Mouse (Mus musculus) MN1 (cell line): ENCODE results near the gene Rprd2.
"Not testable (repeated sequence)": the region's sequence is repeated elsewhere in the genome, so short reads cannot be mapped to it uniquely, and the experiment has no call there.

Source experiments
- DNase-seq: peaks from one replicate; pipeline ENCODE4 v3.0.0-alpha.2; 2016; ENCODE audit warnings: low spot score

Gene Rprd2

GRCm38 (mm10) chr3:95818571-95819288 is at the start of gene Rprd2:
TSS of gene Rprd2 (minus strand) at chr3:95818863.
- DNase-seq, result peak; percentile 87

- DNase-seq, result no peak
Observed at GRCm38 (mm10) chr3:95867408-95867807, 48.7 kb upstream of the Rprd2 start.

GRCm38 (mm10) chr3:95866071-95866470 is 47.4 kb upstream of the Rprd2 start:
- no peak for DNase-seq

GRCm38 (mm10) chr3:95865571-95865970 is 46.9 kb upstream of the Rprd2 start:
- DNase-seq, result no peak

GRCm38 (mm10) chr3:95865050-95865449 is 46.4 kb upstream of the Rprd2 start:
- no peak for DNase-seq

GRCm38 (mm10) chr3:95863578-95863977 is 44.9 kb upstream of the Rprd2 start:
- DNase-seq, result no peak

- DNase-seq, result peak; percentile 82
Observed at GRCm38 (mm10) chr3:95861796-95862195, 43.1 kb upstream of the Rprd2 start.

GRCm38 (mm10) chr3:95861216-95861615 is 42.6 kb upstream of the Rprd2 start:
- DNase-seq, result no peak

- peak; percentile 48 for DNase-seq
Observed at GRCm38 (mm10) chr3:95860323-95860722, 41.7 kb upstream of the Rprd2 start.

GRCm38 (mm10) chr3:95858278-95858677 is 39.6 kb upstream of the Rprd2 start:
- not testable (repeated sequence) for DNase-seq

- DNase-seq, result not testable (repeated sequence)
Observed at GRCm38 (mm10) chr3:95857050-95857449, 38.4 kb upstream of the Rprd2 start.

- DNase-seq, result peak; percentile 65
Observed at GRCm38 (mm10) chr3:95856115-95856514, 37.5 kb upstream of the Rprd2 start.

- peak; percentile 97 for DNase-seq
Observed at GRCm38 (mm10) chr3:95855502-95856089, 36.9 kb upstream of the Rprd2 start, which contains the start of gene Prpf3. TSS of gene Prpf3 (minus strand) at chr3:95855885.

- no peak for DNase-seq
Observed at GRCm38 (mm10) chr3:95851317-95851716, 32.7 kb upstream of the Rprd2 start.

GRCm38 (mm10) chr3:95850611-95851010 is 31.9 kb upstream of the Rprd2 start:
- DNase-seq, result no peak

GRCm38 (mm10) chr3:95842503-95843214 is 24.0 kb upstream of the Rprd2 start:
- no peak for DNase-seq

- no peak for DNase-seq
Observed at GRCm38 (mm10) chr3:95839250-95839649, 20.6 kb upstream of the Rprd2 start.

GRCm38 (mm10) chr3:95829053-95829452 is 10.4 kb upstream of the Rprd2 start:
- no peak for DNase-seq

- DNase-seq, result no peak
Observed at GRCm38 (mm10) chr3:95826275-95826674, 7.6 kb upstream of the Rprd2 start.

- peak; percentile 57 for DNase-seq
Observed at GRCm38 (mm10) chr3:95820046-95821010, 1.7 kb upstream of the Rprd2 start.

- DNase-seq, result peak; percentile 100
Observed at GRCm38 (mm10) chr3:95819351-95819985, 805 bp upstream of the Rprd2 start.
